Mouse (Mus musculus) thymus, postnatal 4 days (tissue): ENCODE results near the gene Cdc6.
"Not testable (repeated sequence)": the region's sequence is repeated elsewhere in the genome, so short reads cannot be mapped to it uniquely, and the experiment has no call there.

Experiments
- DNase-seq: peaks from one replicate; pipeline ENCODE4 v3.0.0; 2021

Gene Cdc6

GRCm38 (mm10) chr11:98910415-98910814 lies 2.8 kb downstream of the Cdc6 start:
- DNase-seq: no peak

DNA sequence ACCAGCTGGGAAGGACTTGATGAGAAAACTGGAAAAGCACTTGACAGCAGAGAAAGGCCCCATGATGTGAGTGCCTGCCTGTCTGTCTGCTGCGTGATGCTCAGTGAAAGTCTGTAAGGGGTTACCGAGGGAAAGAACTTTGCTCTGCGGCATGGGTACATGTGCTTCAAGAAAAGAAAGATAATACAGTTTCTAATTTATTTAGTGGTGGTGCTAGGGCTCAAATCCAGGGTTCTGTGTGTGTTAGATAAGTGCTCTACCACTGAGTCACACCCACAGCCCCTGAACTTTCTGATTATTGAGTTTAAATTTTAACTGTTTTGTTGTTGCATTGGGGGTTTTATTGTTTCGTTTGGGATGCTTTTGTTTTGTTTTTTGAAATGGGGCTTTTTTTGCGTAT lies 3.9 kb downstream of the Cdc6 start:
- no peak for DNase-seq

- no peak for DNase-seq
Measured at GRCm38 (mm10) chr11:98914196-98914595, 6.6 kb downstream of the Cdc6 start.

DNA sequence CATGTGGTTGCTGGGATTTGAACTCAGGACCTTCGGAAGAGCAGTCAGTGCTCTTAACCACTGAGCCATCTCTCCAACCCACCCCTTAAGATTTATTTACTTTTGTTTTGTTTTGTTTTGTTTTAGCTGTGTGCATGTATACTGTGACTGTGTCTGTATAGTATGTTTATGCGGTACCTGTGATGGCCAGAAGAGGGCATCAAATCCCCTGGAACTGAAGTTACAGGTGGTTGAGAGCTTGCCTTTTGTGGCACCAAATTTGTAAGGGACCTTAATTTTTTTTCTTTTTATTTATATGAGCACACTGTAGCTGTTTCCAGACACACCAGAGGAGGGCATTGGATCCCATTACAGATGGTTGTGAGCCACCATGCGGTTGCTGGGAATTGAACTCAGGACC lies 8.8 kb downstream of the Cdc6 start:
- DNase-seq: peak; percentile 81

- no peak for DNase-seq
Measured at GRCm38 (mm10) chr11:98917428-98918005, 9.9 kb downstream of the Cdc6 start.

DNA sequence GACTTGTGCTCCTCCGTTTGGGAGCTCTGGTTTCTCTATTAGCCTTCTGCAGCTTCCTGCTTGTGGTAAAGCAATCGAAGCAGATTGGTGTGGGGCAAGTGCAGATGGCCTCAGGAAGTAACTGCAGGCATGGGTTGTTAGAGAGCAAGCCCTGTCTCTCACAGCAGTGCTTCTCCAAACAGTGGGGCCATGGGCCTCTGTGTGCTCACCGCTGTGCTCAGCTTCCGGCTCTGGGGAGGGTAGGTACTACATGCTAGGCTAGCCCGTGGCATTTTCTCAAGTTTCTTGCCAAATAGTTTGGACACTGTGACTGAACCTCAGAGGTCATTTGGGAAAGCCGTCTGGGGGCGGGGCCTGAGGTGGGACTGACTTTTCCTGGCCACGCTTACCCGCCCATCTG lies 10.6 kb downstream of the Cdc6 start:
- DNase-seq: peak; percentile 63

GRCm38 (mm10) chr11:98919009-98919408 lies 11.4 kb downstream of the Cdc6 start:
- no peak for DNase-seq

GRCm38 (mm10) chr11:98921813-98922212 lies 14.2 kb downstream of the Cdc6 start:
- DNase-seq: not testable (repeated sequence)

GRCm38 (mm10) chr11:98922307-98922706 lies 14.7 kb downstream of the Cdc6 start:
- peak; percentile 78 for DNase-seq

GRCm38 (mm10) chr11:98922851-98923711 lies 15.5 kb downstream of the Cdc6 start:
- DNase-seq: not testable (repeated sequence)

DNA sequence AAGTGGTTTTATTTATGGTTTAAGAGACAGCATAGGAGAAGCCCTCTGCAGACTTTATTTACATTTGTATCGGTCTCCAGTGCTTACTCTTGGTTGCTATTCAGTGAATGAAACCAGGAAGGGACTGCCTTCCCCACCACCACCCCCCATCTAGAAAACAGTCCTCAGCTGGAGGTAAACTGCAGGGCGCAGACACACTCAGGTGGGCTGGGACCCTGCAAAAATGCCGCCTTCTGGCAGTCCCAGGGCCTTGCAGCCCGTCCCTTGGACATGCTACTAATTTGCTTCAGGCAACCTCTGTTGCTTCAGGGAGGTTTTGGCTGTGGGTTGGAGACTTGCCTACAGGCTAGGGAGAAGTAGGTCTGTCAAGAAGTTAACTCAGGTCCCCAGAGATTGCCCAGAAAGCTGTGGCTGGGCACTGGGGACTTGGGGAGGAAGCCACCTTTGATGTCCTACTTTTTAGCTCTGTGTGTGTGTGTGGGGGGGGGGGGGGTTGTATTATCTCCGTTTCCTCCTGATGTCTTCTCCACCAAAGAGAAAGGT lies 17.1 kb downstream of the Cdc6 start:
- DNase-seq: no peak

GRCm38 (mm10) chr11:98925265-98925721 lies 17.7 kb downstream of the Cdc6 start:
- peak; percentile 41 for DNase-seq

DNA sequence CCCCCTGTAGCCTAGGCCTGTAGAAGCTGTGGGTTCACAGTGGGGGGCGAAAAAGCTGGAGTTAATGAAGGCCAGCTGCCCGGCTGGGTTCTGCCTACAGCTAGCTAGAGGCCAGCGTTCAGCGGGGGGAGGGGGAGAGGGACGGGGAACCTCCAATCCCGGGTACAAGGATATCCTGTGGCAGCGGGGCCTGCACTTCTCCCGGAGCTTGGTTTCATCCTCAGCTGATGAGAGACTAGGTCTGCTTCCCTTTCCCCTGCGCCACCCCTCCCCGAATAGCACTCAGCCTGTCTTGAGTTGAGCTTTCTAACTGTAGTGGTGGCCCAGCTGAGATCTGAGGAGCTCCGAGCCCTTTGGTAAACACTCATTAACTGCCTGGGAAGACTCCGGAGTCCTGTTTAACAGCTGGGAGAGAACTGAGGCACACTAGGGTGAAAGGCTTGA lies 18.3 kb downstream of the Cdc6 start:
- peak; percentile 52 for DNase-seq

DNA sequence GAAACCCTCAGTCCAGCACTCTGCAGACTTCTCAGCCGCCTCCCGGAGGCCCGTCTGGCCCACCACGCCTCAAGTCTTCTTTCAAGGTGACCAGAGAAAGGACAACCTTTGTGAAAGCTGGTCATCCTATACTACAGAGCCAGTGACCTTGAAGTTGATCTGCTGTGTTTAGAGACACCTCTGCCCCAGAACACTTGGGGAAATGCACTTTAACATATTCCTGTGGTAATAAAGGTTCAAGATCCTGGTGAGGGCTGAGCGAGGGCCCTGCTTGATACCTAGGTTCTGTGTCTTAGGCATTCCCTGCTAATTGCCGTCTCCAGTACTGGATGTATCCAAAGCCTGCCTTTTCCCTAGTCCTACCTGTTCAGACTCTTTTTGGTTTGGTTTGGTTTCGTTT lies 19.0 kb downstream of the Cdc6 start:
- DNase-seq: no peak

- DNase-seq: peak; percentile 58
Measured at GRCm38 (mm10) chr11:98927438-98928076, 20.0 kb downstream of the Cdc6 start, which contains the start of gene Rara. Gene Rara (plus strand): TSS chr11:98927818.

- no peak for DNase-seq
Measured at GRCm38 (mm10) chr11:98928186-98928893, 20.7 kb downstream of the Cdc6 start.

GRCm38 (mm10) chr11:98929503-98929902 lies 21.9 kb downstream of the Cdc6 start:
- DNase-seq: no peak

- DNase-seq: no peak
Measured at GRCm38 (mm10) chr11:98930127-98930601, 22.6 kb downstream of the Cdc6 start.

- no peak for DNase-seq
Measured at GRCm38 (mm10) chr11:98930773-98931512, 23.3 kb downstream of the Cdc6 start.

DNA sequence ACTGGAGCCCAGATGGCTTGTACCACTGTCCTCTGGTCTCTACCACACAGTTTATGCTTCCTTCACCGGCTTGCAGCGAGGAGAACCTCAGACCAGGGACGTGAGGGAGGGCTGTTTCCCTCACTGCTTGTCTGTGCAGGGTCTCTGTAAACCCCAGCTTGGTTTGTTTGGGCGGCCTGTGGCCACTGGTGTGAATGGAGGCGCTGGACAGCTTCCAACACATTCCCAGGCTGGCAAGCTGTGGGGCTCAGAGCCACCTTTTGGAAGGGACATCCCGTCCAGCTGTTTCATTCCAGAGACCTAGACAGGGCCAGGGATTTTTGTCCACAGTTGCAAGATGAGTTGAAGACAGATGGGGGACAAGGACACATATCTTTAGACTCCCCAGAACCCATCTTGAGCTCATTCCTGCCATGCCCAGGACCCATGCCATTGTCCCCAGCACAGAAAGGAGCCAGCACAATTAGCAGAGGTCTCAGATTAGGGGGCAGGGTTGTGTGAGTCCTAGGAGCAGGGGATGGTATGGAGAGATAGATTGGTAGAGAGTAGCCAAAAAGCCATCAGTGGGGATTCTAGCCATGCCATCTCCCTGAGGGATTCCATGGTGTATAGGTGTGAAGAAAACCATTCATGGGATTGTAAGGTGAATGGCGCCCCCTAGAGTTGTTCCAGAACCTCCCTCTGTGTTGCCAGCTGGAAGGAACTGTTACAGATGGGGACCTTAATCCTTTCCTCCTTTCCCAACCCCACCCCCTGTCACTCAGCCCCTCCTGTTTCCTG lies 24.1 kb downstream of the Cdc6 start:
- DNase-seq: no peak
